ENCODE assay signal across 15 mouse cellular contexts in genomic region chr10:53339045-53339444, GRCm38 (mm10). TPM values are rescaled to one million over a fixed set of nuclear protein-coding genes. Genes with fewer than 3 reads are reported as not detected.
"Had no signal": no experiment of that assay in that cellular context is flagged by ENCODE, and none has a peak within 500 bp of the region (broad histone marks: within the 10 kb centered on the region; RNA-seq: fewer than 3 reads in every experiment).

No protein-coding gene starts in this region.

- DNase-seq: kidney, postnatal 14 days; lung, adult 2 months; lung, postnatal 36 days; thymus, adult 2 months; thymus, postnatal 25 days had no signal

- H3K36me3 ChIP-seq: limb, embryonic 10.5 days; liver, embryonic 15.5 days; midbrain, embryonic 15.5 days; neural tube, embryonic 12.5 days had no signal

- H3K4me2 ChIP-seq: liver, embryonic 11.5 days; liver, embryonic 15.5 days; midbrain, embryonic 15.5 days; neural tube, embryonic 12.5 days had no signal

- H3K4me1 ChIP-seq: midbrain, embryonic 15.5 days; neural tube, embryonic 12.5 days had no signal

- H3K9me3 ChIP-seq: limb, embryonic 10.5 days; liver, embryonic 15.5 days; midbrain, embryonic 15.5 days; neural tube, embryonic 12.5 days had no signal

- H3K27me3 ChIP-seq: liver, embryonic 15.5 days; midbrain, embryonic 15.5 days; neural tube, embryonic 12.5 days had no signal

- H3K27ac ChIP-seq: left cerebral cortex, adult 2 months; limb, embryonic 10.5 days; liver, embryonic 15.5 days; midbrain, embryonic 15.5 days; neural tube, embryonic 12.5 days; stomach, postnatal 0 days had no signal

- ATAC-seq: lung, postnatal 0 days; midbrain, embryonic 15.5 days had no signal

- H3K9ac ChIP-seq: liver, embryonic 15.5 days; midbrain, embryonic 15.5 days; neural tube, embryonic 12.5 days had no signal

- H3K4me3 ChIP-seq: left cerebral cortex, adult 2 months; limb, embryonic 10.5 days; liver, embryonic 15.5 days; midbrain, embryonic 15.5 days; neural tube, embryonic 12.5 days had no signal

RNA-seq across cellular contexts. Expression of gene Pln, which starts 1.6 kb away (rescaled TPM):
- total RNA-seq: monocyte, adult 5-6 weeks; neutrophil, adult 5-6 weeks had no signal
